Mouse (Mus musculus) CH12.LX (cell line): ENCODE data around the gene Grid1.

Source experiments
- MAFK ChIP-seq: IDR thresholded peaks from 2 replicates; pipeline ENCODE4 v1.6.1; 2011; ENCODE audit warnings: low read length, improper control_type of control experiment; ENCODE audit not compliant: insufficient replicate concordance
- MXI1 ChIP-seq: IDR thresholded peaks from 2 replicates; pipeline ENCODE4 v1.6.1; 2011; ENCODE audit warnings: mild to moderate bottlenecking, low read depth, low read length, improper control_type of control experiment
- POLR2AphosphoS2 ChIP-seq: IDR thresholded peaks from 2 replicates; pipeline ENCODE4 v1.6.1; 2011; ENCODE audit warnings: low read depth, low read length, improper control_type of control experiment
- SMC3 ChIP-seq: IDR thresholded peaks from 2 replicates; pipeline ENCODE4 v1.6.1; 2011; ENCODE audit warnings: low read depth, low read length, improper control_type of control experiment

DNA sequence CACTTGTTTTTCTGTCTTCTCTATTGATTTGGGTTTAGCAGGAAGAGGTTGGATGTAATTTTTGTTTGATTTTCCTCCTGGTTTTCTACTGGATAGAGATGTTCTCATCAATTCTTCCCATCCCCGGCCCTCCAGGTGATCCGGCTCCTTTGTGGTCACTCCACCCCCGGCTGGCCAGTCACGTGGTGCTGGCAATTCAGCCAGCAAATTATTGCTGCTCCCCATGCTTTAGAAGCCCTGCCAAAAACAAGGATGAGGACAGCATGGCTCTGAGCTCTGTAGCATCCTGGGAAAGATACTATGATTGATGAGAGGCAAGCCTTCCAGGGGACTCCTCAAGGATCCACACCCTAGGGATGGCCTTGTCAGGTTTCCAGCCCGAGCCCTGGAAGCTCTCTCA, 169.2 kb downstream of the Grid1 start:
- TF ChIP-seq SMC3: no peak
- no peak for TF ChIP-seq MAFK
- TF ChIP-seq POLR2AphosphoS2: no peak
- no peak for TF ChIP-seq MXI1
